Mouse (Mus musculus): Measurements from ENCODE around the gene Rrp15. TPM values are rescaled to one million over a fixed set of nuclear protein-coding genes. Genes with fewer than 3 reads are reported as not detected.

The Rrp15 gene
- polyA plus RNA-seq, 1 experiment from 2014 or later, result 62.7 TPM

DNA sequence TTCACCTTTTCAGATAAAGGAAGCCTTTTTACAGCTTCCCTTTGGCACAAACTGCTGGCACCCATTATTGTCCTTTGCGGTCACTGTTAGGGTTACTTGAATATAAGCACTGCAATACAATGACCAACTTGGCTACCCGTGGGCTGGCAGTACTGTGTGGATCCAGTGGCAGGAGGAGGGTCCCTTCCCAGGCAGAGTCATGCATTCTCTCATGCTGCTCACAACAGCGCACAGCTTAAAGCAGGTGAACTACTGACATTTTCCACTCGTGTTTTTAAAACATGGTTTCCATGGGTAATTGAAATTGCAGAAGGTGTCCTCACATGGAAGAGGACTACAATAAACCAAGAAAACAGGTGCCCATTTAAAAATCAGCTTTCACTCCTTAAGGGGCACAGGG, 34.9 kb downstream of the Rrp15 start:
- no peak for ATAC-seq (ENCODE audit: insufficient number of reproducible peaks, low FRiP score, low TSS enrichment, low read depth)
- H3K4me2 ChIP-seq (replicated peaks), result no peak overlapping the region
- no peak overlapping the region for H3K4me3 ChIP-seq (replicated peaks)
- no peaks in the 10 kb centered on the region for H3K9me3 ChIP-seq (replicated peaks)
- H3K9ac ChIP-seq, result no peak overlapping the region
- H3K36me3 ChIP-seq, result peaks cover 6% of the 10 kb centered on the region; the same call in 1 of the 2 replicates
- H3K4me1 ChIP-seq, result no peaks in the 10 kb centered on the region
- H3K27ac ChIP-seq (replicated peaks), result no peak overlapping the region
- no peaks in the 10 kb centered on the region for H3K27me3 ChIP-seq
- WGBS, result 82% methylated on average over 4 of the region's 4 CpGs

DNA sequence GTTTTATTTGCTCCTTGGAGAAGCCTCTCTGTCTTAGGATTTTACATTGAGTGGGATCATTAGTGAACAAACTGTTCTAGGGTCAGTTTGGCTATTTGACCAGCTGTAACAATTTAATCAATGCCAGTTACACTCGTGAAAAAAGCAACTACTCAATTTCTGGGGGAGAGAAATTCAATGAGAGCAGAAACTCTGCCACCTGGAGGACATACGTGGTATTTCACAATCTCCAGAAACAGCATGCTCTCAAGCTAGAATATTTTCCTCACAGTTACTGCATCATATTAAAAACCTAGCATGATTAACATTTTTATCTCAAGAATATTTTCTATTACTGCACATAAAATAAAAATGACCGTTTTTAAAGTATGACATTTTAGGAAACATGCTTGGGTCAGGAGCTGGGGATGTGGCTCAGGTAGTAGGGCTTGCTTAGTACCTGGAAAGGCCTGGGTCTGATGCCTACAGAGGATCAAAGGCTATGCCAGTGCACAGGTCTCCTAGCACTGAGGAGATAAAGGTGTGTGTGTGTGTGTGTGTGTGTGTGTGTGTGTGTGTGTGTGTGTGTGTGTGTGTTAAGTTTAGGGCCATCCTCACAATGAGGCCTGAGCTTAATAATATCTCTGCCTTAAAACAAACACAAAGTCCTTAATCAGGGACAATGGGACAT, 36.2 kb downstream of the Rrp15 start:
- no peak overlapping the region for H3K4me2 ChIP-seq (replicated peaks)
- peaks cover 6% of the 10 kb centered on the region; the same call in 1 of the 2 replicates for H3K36me3 ChIP-seq
- H3K4me1 ChIP-seq, result no peaks in the 10 kb centered on the region
- H3K27ac ChIP-seq (replicated peaks), result no peak overlapping the region
- no peaks in the 10 kb centered on the region for H3K9me3 ChIP-seq (replicated peaks)
- no peak overlapping the region for H3K9ac ChIP-seq
- 4% methylated on average over 3 of the region's 3 CpGs for WGBS
- no peak overlapping the region for H3K4me3 ChIP-seq (replicated peaks)
- no peaks in the 10 kb centered on the region for H3K27me3 ChIP-seq
- no peak for ATAC-seq (ENCODE audit: insufficient number of reproducible peaks, low FRiP score, low TSS enrichment, low read depth)

- peak within 1 kb of the TSS; percentile 83 for H3K4me2 ChIP-seq (replicated peaks)
- 2% methylated on average over 12 of the region's 12 CpGs for WGBS
These were observed 43.3 kb downstream of the Rrp15 start, which contains the start of gene Tgfb2 for GRCm38 (mm10) chr1:186705915-186706248. TSS of gene Tgfb2 (minus strand) at chr1:186705989.

GRCm38 (mm10) chr1:186705203-186705914, 43.8 kb downstream of the Rrp15 start:
- Histone ChIP-seq H3K9me3 (replicated peaks) (no peaks in the 10 kb centered on the region), H3K27me3 (no peaks in the 10 kb centered on the region), H3K9ac (peak overlapping the region; percentile 93), H3K4me3 (replicated peaks) (peak overlapping the region; percentile 72), H3K27ac (replicated peaks) (peak overlapping the region; percentile 96), H3K4me2 (replicated peaks) (peak overlapping the region; percentile 83), H3K36me3 (no peaks in the 10 kb centered on the region), H3K4me1 (peaks cover 29% of the 10 kb centered on the region)
- peak; percentile 85 for ATAC-seq (ENCODE audit: insufficient number of reproducible peaks, low FRiP score, low TSS enrichment, low read depth)
- under 1% methylated on average over 64 of the region's 65 CpGs for WGBS

More at GRCm38 (mm10) chr1:186705915-186706248, 43.3 kb downstream of the Rrp15 start, which contains the start of gene Tgfb2:
- Histone ChIP-seq H3K36me3 (no peaks in the 10 kb centered on the region), H3K9ac (peak within 1 kb of the TSS; percentile 93), H3K4me3 (replicated peaks) (peak within 1 kb of the TSS; percentile 72), H3K27me3 (no peaks in the 10 kb centered on the region), H3K27ac (replicated peaks) (peak within 1 kb of the TSS; percentile 96), H3K4me1 (peaks cover 26% of the 10 kb centered on the region), H3K9me3 (replicated peaks) (no peaks in the 10 kb centered on the region)
- ATAC-seq (ENCODE audit: insufficient number of reproducible peaks, low FRiP score, low TSS enrichment, low read depth), result peak; percentile 39; the same call in 1 of the 2 replicates

DNA sequence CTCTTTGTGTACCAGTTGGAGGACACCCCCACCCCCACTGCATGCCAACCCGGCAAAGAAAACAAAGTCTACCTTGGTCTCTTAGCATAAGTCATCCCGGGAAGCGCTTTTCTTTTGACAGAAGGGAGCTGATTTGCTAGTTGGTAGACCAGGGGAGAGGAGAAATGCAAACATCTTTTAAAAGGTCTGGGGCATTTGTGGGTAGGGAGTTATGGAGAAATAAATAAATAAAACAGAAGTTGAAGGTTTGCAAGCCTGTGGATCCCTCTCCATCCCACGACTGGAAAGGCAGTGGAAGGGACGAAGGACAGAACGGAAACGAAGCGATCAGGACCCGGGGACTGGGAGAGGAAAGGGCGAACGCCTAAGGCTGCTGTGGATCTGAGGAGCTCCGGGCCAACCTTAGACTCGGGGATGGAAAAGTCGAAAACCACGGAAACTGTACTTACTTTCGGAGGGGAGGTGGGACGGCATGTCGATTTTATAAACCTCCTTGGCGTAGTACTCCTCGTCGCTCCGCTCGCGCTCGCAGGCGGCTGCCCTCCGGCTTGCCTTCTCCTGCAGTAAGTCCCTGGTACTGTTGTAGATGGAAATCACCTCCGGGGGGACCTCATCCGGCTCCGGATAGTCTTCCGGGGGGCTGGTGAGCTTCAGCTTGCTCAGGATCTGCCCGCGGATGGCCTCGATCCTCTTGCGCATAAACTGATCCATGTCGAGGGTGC, 45.0 kb downstream of the Rrp15 start:
- no peaks in the 10 kb centered on the region for H3K9me3 ChIP-seq (replicated peaks)
- peak overlapping the region; percentile 96 for H3K27ac ChIP-seq (replicated peaks)
- H3K4me2 ChIP-seq (replicated peaks), result peak overlapping the region; percentile 83
- H3K27me3 ChIP-seq, result no peaks in the 10 kb centered on the region
- peak overlapping the region; percentile 72 for H3K4me3 ChIP-seq (replicated peaks)
- peak overlapping the region; percentile 93 for H3K9ac ChIP-seq
- H3K36me3 ChIP-seq, result no peaks in the 10 kb centered on the region
- WGBS, result under 1% methylated on average over 36 of the region's 36 CpGs
- peaks cover 33% of the 10 kb centered on the region for H3K4me1 ChIP-seq
- ATAC-seq (ENCODE audit: insufficient number of reproducible peaks, low FRiP score, low TSS enrichment, low read depth), result no peak

DNA sequence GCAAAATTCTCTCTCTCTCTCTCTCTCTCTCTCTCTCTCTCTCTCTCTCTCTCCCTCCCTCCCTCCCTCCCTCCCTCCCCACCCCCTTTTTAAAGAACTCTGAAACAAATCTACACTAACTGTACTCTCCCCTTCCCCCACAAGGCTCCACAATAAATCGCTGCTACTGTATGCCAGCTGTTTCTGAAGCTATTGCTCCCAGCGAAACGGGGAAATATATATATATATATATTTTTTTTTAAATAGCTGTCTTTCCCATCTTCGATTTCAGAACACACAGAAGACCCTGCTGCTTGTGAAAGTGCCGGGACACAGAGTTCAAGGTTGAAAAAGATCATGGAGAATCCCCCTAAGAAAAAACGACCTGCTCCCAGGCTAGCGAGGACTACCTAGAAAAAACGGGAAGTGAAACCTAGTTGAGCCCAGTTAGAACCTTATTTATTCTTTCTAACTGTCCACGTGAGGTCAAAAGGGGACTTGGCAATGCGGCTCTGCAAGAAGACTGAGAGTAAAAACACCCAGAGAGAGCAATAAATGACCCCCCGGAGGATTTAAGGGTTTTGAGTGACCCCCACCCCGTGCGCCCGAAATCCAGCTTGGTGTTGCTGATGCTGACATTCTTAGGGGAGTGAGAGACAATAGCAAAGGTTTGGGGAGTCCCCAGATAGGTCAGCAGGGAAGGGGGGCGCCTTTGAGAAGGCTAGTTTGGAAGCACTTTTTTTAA, 45.7 kb downstream of the Rrp15 start:
- no peaks in the 10 kb centered on the region for H3K27me3 ChIP-seq
- no peak for ATAC-seq (ENCODE audit: insufficient number of reproducible peaks, low FRiP score, low TSS enrichment, low read depth)
- H3K27ac ChIP-seq (replicated peaks), result peak overlapping the region; percentile 96
- peak overlapping the region; percentile 93 for H3K9ac ChIP-seq
- no peaks in the 10 kb centered on the region for H3K36me3 ChIP-seq
- under 1% methylated on average over 15 of the region's 15 CpGs for WGBS
- no peaks in the 10 kb centered on the region for H3K9me3 ChIP-seq (replicated peaks)
- H3K4me2 ChIP-seq (replicated peaks), result peak overlapping the region; percentile 83
- peaks cover 33% of the 10 kb centered on the region for H3K4me1 ChIP-seq
- H3K4me3 ChIP-seq (replicated peaks), result peak overlapping the region; percentile 72

GRCm38 (mm10) chr1:186702391-186703255, 46.5 kb downstream of the Rrp15 start:
- Histone ChIP-seq H3K4me2 (replicated peaks) (peak overlapping the region; percentile 83), H3K4me3 (replicated peaks) (peak overlapping the region; percentile 72), H3K27me3 (no peaks in the 10 kb centered on the region), H3K9ac (peak overlapping the region; percentile 15; the same call in 1 of the 2 replicates), H3K27ac (replicated peaks) (peak overlapping the region; percentile 96), H3K9me3 (replicated peaks) (no peaks in the 10 kb centered on the region), H3K4me1 (peaks cover 33% of the 10 kb centered on the region), H3K36me3 (no peaks in the 10 kb centered on the region)
- ATAC-seq (ENCODE audit: insufficient number of reproducible peaks, low FRiP score, low TSS enrichment, low read depth), result peak; percentile 45; the same call in 1 of the 2 replicates
- WGBS, result 5% methylated on average over 15 of the region's 15 CpGs

GRCm38 (mm10) chr1:186701206-186701905, 47.8 kb downstream of the Rrp15 start:
- no peak for ATAC-seq (ENCODE audit: insufficient number of reproducible peaks, low FRiP score, low TSS enrichment, low read depth)
- Histone ChIP-seq H3K9ac (no peak overlapping the region), H3K4me3 (replicated peaks) (peak overlapping the region; percentile 24), H3K4me2 (replicated peaks) (peak overlapping the region; percentile 27), H3K27me3 (no peaks in the 10 kb centered on the region), H3K4me1 (peaks cover 32% of the 10 kb centered on the region), H3K9me3 (replicated peaks) (no peaks in the 10 kb centered on the region), H3K36me3 (no peaks in the 10 kb centered on the region), H3K27ac (replicated peaks) (no peak overlapping the region)
- WGBS, result 42% methylated on average over 8 of the region's 8 CpGs

DNA sequence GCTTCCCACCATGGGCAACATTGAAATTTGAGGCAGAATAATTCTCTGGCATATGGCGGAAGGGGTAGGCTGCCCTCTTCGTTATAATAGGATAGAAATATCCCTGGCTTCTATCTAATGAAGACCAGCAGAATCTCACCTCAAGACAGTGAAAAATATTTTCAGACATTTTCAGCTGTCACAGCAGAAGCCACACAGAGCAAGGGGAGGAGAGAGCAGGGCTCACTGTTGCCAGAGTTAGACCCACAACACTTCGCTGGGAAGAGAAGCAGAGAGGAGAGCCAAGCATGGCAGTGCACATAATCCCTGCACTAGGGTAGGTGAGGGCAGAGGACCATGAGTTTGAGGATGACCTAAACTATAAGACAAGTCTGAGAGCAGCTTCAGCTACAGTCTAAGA, 48.7 kb downstream of the Rrp15 start:
- Histone ChIP-seq H3K4me1 (peaks cover 34% of the 10 kb centered on the region), H3K27ac (replicated peaks) (no peak overlapping the region), H3K9me3 (replicated peaks) (no peaks in the 10 kb centered on the region), H3K36me3 (no peaks in the 10 kb centered on the region), H3K4me2 (replicated peaks) (peak overlapping the region; percentile 17; the same call in 1 of the 2 replicates), H3K4me3 (replicated peaks) (0 out of 2 replicates have a peak overlapping the region, but pooled peaks have one; percentile 8), H3K9ac (no peak overlapping the region), H3K27me3 (no peaks in the 10 kb centered on the region)
- ATAC-seq (ENCODE audit: insufficient number of reproducible peaks, low FRiP score, low TSS enrichment, low read depth), result no peak
- WGBS, result 62% methylated on average over 3 of the region's 3 CpGs

All from embryonic facial prominence, embryonic 15.5 days (tissue).